Mouse (Mus musculus) embryonic facial prominence, embryonic 13.5 days (tissue): ENCODE measurements around the gene Ncapd3. TPM values are rescaled to one million over a fixed set of nuclear protein-coding genes. Genes with fewer than 3 reads are reported as not detected.

Source experiments
- ATAC-seq: fragments of 200-750 bp; cut with Nextera tagmentation; 2 replicates; pipeline ENCODE4 v1.8.0; 2017; ENCODE audit warnings: low read depth; ENCODE audit not compliant: insufficient number of reproducible peaks, insufficient read depth, low FRiP score, low TSS enrichment
- H3K27ac ChIP-seq: fragments of 300-500 bp; sonication (generic); 2 replicates; pipeline ENCODE4 v1.5.1; 2015; ENCODE audit warnings: moderate library complexity, mild to moderate bottlenecking, inconsistent platforms
- H3K27me3 ChIP-seq: fragments of 300-500 bp; sonication (generic); 2 replicates; pipeline ENCODE4 v1.6.1; 2015; ENCODE audit warnings: mild to moderate bottlenecking, inconsistent platforms
- H3K36me3 ChIP-seq: fragments of 300-500 bp; sonication (generic); 2 replicates; pipeline ENCODE4 v1.6.1; 2015; ENCODE audit warnings: mild to moderate bottlenecking, inconsistent platforms
- H3K4me1 ChIP-seq: fragments of 300-500 bp; sonication (generic); 2 replicates; pipeline ENCODE4 v1.6.1; 2015; ENCODE audit warnings: inconsistent platforms
- H3K4me2 ChIP-seq: fragments of 300-500 bp; sonication (generic); 2 replicates; pipeline ENCODE4 v1.6.1; 2015; ENCODE audit warnings: moderate library complexity, mild to moderate bottlenecking, inconsistent platforms
- H3K4me3 ChIP-seq: fragments of 300-500 bp; sonication (generic); 2 replicates; pipeline ENCODE4 v1.5.1; 2015; ENCODE audit warnings: mild to moderate bottlenecking, inconsistent platforms
- H3K9ac ChIP-seq: fragments of 300-500 bp; sonication (generic); 2 replicates; pipeline ENCODE4 v1.6.1; 2015; ENCODE audit warnings: mild to moderate bottlenecking, inconsistent platforms
- H3K9me3 ChIP-seq: fragments of 300-500 bp; sonication (generic); 2 replicates; pipeline ENCODE4 v1.6.1; 2016; ENCODE audit warnings: inconsistent platforms
- WGBS: fragments of 180-500 bp; shearing (Covaris S2); methylation state at CpG from one replicate; pipeline ENCODE4 v1.1.7; 2015; ENCODE audit warnings: mixed read lengths; 5-methylcytosine and 5-hydroxymethylcytosine counted together
- polyA plus RNA-seq: library from polyadenylated mRNA; unstranded; fragments of >200 nt; fragmentation: Nextera tagmentation; extraction: Ambion mirVana; gene quantifications from 2 replicates; pipeline ENCODE4 v1.2.1, GENCODE M21; 2015

Ncapd3 gene
- 27.2 and 28.9 TPM in 2 replicates for polyA plus RNA-seq

DNA sequence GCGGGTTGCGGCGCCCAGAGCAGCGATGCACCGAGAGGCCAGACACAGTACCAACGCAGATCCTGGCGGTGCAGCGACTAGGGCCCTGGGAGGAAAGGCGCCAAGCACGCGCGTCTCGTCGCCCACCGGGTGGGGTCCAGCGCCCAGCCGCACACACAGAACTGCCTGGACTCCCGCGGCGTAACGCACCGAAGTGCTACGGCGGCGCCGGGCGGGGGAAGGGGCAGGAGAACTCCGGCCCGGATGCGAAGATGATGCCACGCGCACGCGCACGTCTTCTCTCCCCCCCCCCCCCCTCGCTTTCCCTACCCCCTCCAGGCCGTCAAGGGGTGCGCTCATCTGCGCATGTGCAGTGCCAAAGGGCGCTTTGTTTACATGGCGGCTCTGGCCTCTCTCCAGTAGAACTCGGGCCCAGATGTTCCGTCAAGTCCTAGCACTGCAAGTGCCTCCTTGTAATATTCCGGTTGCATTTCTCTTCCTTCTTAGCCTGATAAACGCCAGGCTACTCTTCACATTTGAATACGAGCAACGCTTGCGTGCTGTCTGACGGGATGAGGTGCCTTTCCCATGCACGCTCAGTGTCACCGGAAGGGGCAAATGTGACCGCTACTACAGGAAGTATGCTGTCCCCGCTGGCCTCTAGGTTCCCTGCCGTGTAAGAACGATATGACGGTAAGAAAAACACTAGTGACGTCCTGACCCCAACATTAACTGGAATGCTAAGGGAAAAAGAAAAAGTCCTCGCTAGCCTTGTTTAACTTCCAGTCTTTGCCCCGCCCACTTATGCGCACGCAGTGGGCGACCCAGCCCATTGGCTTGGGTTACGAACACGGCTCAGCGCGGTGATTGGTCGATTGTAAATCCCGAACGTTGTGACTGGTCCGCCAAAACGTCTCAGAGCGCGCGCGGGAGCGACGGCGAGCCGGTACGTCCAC lies at the start of gene Ncapd3, which contains the start of gene Vps26b:
TSS of gene Ncapd3 (plus strand) at position 348 of the 935 bp plus-strand sequence.
TSS of gene Vps26b (minus strand) at position 238 of the 935 bp plus-strand sequence.
- Histone ChIP-seq H3K9me3 (no peaks in the 10 kb centered on the region), H3K4me2 (peak within 1 kb of the TSS; percentile 91), H3K4me1 (peaks cover 43% of the 10 kb centered on the region), H3K27ac (peak within 1 kb of the TSS; percentile 91), H3K4me3 (peak within 1 kb of the TSS; percentile 98), H3K27me3 (no peaks in the 10 kb centered on the region), H3K9ac (peak within 1 kb of the TSS; percentile 97), H3K36me3 (no peaks in the 10 kb centered on the region)
- WGBS: under 1% methylated on average over 68 of the region's 80 CpGs
- peak; percentile 92 for ATAC-seq

DNA sequence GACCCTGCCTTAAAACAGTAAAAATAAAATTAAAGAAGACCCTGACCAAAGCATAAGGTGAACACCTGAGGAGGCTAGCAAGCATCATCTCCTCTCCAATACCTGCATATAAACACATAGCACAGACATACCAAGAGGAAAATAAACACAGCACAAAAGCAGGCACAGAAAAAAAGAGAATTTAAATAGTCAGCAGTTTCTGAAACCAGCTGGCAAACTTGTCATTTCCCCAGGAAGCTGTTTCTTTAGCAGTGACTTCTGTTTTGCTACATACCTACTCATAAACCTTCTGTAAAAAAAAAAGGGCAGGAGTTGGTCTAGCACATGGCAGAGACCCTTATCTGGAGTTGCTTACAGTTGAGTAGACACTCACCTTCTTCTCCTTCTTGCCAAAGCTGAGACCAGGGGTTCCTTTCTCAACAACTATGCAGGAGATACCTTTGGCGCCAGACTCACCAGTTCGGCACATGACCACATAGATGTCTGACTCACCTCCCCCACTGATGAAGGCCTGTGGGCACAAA lies 44.8 kb upstream of the Ncapd3 start:
- 93% methylated on average over 2 of the region's 2 CpGs for WGBS
- no peak for ATAC-seq
- no peaks in the 10 kb centered on the region for H3K9me3 ChIP-seq
- no peak overlapping the region for H3K4me2 ChIP-seq
- no peak overlapping the region for H3K4me3 ChIP-seq
- no peak overlapping the region for H3K27ac ChIP-seq
- H3K27me3 ChIP-seq: no peaks in the 10 kb centered on the region
- no peak overlapping the region for H3K9ac ChIP-seq
- no peaks in the 10 kb centered on the region for H3K4me1 ChIP-seq
- peaks cover 69% of the 10 kb centered on the region for H3K36me3 ChIP-seq

DNA sequence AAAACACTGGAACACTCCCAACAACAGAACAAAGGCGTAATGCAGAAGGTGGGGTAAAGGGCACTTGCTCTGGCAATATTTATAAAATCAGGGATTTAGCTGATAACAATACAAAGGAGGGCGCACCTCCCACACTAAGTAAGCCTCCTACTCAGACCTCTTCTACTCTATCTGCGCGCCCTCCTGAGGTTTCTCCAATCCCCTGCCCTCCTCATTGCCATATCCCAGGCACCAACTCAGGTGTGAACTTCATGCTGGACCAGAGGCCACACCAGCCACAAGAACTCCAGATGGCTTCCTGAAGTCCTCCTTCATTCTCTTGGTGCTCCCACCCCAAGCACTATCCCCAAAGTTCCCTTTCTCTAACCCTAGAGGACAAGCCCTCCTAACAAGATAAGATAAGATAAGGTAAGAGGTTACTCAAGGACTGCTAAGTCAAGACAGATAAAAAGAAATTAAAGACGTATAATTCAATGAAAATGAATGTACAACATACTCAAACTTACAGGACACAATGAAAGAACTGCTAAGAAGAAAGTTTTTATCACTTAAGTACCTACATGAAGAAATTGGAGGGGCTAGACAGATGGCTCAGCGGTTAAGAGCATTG lies 44.2 kb upstream of the Ncapd3 start:
- ATAC-seq: no peak
- no peak overlapping the region for H3K4me2 ChIP-seq
- no peak overlapping the region for H3K9ac ChIP-seq
- no peak overlapping the region for H3K4me3 ChIP-seq
- H3K9me3 ChIP-seq: no peaks in the 10 kb centered on the region
- H3K36me3 ChIP-seq: peaks cover 75% of the 10 kb centered on the region
- no peaks in the 10 kb centered on the region for H3K4me1 ChIP-seq
- WGBS: 96% methylated on average over 6 of the region's 6 CpGs
- no peak overlapping the region for H3K27ac ChIP-seq
- H3K27me3 ChIP-seq: no peaks in the 10 kb centered on the region

DNA sequence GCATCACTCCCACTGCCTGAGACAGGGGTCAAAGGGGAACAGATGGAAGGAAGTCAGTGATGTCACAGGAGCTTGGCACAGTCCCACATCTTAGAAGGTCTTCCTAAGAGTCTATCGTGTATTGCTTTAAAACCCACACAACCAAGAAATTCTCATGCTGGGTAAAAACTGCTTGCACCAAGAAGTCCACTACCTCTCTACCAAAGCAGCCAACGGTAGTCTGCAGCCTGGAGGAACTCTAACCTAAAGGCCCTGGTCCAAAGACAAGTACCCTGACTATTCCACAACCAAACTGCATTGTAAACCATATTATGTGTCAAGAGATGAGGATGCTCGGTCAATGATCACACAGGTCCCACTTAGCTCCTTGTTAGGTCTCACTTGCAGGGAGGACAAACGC lies 39.8 kb upstream of the Ncapd3 start:
- H3K4me2 ChIP-seq: no peak overlapping the region
- no peak overlapping the region for H3K4me3 ChIP-seq
- ATAC-seq: no peak
- no peak overlapping the region for H3K9ac ChIP-seq
- WGBS: 93% methylated on average over 4 of the region's 4 CpGs
- H3K9me3 ChIP-seq: no peaks in the 10 kb centered on the region
- H3K4me1 ChIP-seq: no peaks in the 10 kb centered on the region
- H3K27me3 ChIP-seq: no peaks in the 10 kb centered on the region
- H3K27ac ChIP-seq: no peak overlapping the region
- H3K36me3 ChIP-seq: peaks cover 69% of the 10 kb centered on the region

DNA sequence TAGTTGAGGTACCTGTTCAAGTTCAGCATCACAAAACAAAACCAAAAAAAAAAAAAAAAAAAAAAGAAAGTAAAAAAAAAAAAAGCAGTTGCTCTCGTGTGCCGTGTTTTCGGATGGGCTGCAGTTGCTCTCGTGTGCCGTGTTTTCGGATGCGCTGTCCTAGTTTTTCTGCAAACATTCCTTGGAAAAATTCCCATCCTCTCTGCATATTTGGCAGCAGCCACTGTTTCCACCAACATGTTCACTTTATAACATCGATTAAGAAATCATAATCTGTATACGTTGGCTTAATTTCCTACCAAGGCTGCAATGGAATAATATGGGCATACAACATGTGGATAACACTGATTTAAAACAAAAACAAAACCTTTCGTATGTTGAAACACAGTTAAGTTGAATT lies 36.9 kb upstream of the Ncapd3 start:
- Histone ChIP-seq H3K4me3 (no peak overlapping the region), H3K36me3 (peaks cover 44% of the 10 kb centered on the region), H3K4me1 (peaks cover 6% of the 10 kb centered on the region), H3K27me3 (no peaks in the 10 kb centered on the region), H3K9ac (no peak overlapping the region), H3K27ac (no peak overlapping the region), H3K9me3 (no peaks in the 10 kb centered on the region), H3K4me2 (no peak overlapping the region)
- 91% methylated on average over 10 of the region's 10 CpGs for WGBS
- no peak for ATAC-seq

DNA sequence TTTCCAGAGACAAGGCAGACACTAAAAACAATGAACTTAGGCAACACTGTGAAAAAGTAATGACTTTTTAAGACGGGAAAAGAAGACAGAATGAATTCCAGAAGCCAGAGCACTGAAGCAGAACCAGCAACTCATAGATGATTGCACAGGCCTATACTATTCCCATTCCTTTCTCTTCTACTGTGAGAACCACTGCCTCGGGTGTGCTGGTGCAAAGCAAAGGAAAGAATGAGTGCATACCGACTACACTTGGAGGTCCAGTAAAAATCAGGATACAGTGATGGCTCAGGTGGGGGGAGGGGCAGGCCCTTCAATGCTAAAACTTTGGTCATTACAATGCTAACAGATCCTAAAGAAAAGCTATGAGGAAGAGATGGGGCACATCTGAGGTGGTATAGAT lies 36.1 kb upstream of the Ncapd3 start:
- 67% methylated on average over 3 of the region's 3 CpGs for WGBS
- ATAC-seq: no peak

DNA sequence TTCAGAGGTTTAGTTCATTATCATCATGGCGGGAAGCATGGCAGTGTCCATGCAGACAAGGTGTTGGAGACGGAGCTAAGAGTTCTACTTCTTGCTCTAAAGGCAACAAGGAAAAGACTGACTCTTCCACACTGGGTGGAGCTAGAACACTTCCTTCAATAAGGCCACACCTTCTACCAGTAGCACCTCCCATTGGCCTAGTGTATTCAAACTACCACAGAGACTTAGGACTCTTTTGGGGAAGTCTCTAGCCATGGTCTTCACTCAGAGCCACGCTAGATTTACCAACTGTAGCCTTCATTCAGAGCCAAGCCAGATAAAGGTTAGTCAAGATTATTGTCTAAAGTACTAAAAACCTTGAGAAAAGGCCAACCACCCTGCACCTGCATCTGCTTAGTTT lies 32.9 kb upstream of the Ncapd3 start:
- WGBS: 92% methylated on average over 3 of the region's 3 CpGs
- Histone ChIP-seq H3K9ac (no peak overlapping the region), H3K4me3 (no peak overlapping the region), H3K9me3 (no peaks in the 10 kb centered on the region), H3K27me3 (no peaks in the 10 kb centered on the region), H3K4me1 (peaks cover 27% of the 10 kb centered on the region), H3K4me2 (no peak overlapping the region), H3K27ac (no peak overlapping the region), H3K36me3 (peaks cover 4% of the 10 kb centered on the region)
- no peak for ATAC-seq

More for the DNA sequence above, 36.1 kb upstream of the Ncapd3 start:
- Histone ChIP-seq H3K4me2 (no peak overlapping the region), H3K27ac (no peak overlapping the region), H3K9me3 (no peaks in the 10 kb centered on the region), H3K9ac (no peak overlapping the region), H3K27me3 (no peaks in the 10 kb centered on the region), H3K36me3 (peaks cover 36% of the 10 kb centered on the region), H3K4me1 (peaks cover 9% of the 10 kb centered on the region), H3K4me3 (no peak overlapping the region)

DNA sequence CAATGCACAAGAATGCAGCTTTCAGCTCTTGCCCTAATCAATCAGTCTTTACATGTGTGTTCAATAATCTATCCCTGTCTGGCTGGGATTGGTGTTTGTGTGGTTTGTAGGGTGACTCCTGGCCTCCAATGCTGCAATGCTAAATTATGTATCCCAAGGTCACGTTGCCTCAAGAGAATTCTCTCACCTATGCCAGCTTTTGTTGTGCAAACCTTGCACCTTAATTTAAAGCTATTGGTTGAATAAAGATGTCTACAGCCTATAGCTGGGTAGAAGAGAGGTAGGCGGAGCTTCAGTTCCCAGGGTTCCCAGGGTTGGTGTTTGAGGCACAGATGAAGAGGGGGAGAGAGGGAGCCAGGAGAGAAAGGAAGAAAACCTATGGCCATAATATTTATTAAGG lies 32.5 kb upstream of the Ncapd3 start:
- Histone ChIP-seq H3K27ac (no peak overlapping the region), H3K9me3 (no peaks in the 10 kb centered on the region), H3K9ac (no peak overlapping the region), H3K36me3 (no peaks in the 10 kb centered on the region), H3K4me2 (no peak overlapping the region), H3K4me3 (no peak overlapping the region), H3K27me3 (no peaks in the 10 kb centered on the region), H3K4me1 (peaks cover 27% of the 10 kb centered on the region)
- ATAC-seq: no peak
- WGBS: 94% methylated on average over 2 of the region's 2 CpGs

DNA sequence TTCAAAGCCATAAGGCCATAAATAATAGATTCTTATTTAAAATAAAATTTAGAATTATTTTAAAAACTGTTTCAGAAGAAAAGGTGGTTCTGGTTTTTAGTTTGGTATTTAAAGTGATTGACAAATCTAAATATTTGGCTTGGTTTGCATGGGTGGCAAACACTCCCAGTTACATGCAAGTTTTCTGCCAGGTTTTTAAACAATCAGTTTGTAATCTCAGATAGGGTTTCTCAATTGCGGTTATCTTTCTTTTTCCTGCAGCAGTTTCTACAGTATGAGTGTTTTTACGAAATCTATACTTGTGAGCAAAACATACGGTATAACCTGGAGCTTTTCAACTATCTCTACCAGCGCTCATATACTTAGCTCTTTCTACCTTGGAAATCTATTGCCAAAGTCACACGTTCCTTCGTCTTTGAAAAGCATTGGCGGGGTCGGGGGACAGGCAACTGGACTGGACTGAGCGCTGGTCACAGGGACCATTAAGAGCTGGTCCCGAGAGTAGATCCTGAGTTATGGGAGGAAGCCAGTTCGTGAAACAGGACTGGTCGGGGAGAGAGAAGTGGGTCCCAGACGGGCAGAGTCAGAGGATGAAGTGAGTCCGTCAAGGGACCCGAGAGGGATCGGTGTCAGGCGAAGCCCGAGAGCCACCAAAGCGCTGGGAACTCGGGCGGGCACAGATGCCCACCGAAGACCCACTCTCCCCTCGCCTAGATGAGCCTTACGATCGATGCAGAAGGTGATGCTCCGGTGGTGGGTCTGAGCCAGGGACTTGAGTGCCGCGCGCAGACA lies 31.1 kb upstream of the Ncapd3 start:
- peak overlapping the region; percentile 91 for H3K9ac ChIP-seq
- no peaks in the 10 kb centered on the region for H3K27me3 ChIP-seq
- 3% methylated on average over 29 of the region's 29 CpGs for WGBS
- H3K4me3 ChIP-seq: peak overlapping the region; percentile 76
- peaks cover 27% of the 10 kb centered on the region for H3K4me1 ChIP-seq
- ATAC-seq: peak; percentile 26
- peaks cover 12% of the 10 kb centered on the region for H3K36me3 ChIP-seq
- no peaks in the 10 kb centered on the region for H3K9me3 ChIP-seq
- peak overlapping the region; percentile 88 for H3K27ac ChIP-seq
- peak overlapping the region; percentile 75 for H3K4me2 ChIP-seq

DNA sequence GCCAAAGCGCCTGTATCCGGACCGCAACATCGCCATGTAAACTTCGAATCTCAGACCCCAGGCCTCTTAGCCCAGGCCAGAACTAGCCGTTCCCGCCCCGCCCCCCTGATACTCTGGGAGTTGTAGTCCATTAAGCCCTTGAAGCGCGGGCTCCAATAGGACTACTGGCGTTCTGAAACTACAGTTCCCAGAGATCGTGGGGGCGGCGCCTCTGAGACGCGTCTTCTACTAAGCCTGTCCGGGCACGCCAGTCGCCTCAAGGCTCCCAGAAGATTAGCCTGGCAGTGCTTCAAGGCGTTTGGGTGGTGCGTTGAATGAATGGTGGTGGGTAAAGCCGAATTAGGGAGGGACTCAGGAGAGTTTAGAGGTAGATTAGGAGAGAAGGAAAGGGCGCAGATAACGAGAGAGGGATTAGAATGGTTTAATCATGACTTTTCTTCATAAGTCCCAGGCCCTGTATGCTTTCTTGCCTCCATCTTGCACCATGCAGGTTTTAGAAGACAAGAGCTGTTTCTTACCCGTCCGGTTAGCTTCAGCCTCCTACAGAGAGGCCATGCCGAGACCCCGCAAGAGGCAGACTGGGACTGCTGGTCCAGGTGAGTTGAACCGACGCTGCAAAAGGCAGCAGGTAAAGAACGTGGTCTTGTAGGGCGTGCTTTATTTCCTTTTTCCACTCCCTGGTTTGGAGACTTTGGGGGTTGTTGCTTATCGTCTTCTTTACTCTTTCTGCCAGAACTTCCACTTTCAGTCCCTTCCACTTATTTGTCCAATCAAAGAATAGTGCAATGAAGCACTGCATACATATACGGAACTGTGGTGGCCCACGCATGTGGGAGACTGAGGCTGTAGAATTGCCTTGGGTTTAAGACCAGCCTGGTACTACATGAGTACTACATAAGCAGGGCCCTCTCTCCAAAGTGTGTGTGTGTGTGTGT lies 30.2 kb upstream of the Ncapd3 start, which contains the start of the genes Acad8 and Thyn1:
TSS of gene Acad8 (minus strand) at position 106 of the 935 bp plus-strand sequence.
TSS of gene Thyn1 (plus strand) at position 250 of the 935 bp plus-strand sequence.
- Histone ChIP-seq H3K9ac (peak within 1 kb of the TSS; percentile 91), H3K4me1 (peaks cover 27% of the 10 kb centered on the region), H3K36me3 (peaks cover 21% of the 10 kb centered on the region), H3K4me2 (peak within 1 kb of the TSS; percentile 75), H3K9me3 (no peaks in the 10 kb centered on the region), H3K4me3 (peak within 1 kb of the TSS; percentile 76), H3K27ac (peak within 1 kb of the TSS; percentile 88), H3K27me3 (no peaks in the 10 kb centered on the region)
- WGBS: 1% methylated on average over 35 of the region's 35 CpGs
- ATAC-seq: peak; percentile 99
